Mouse (Mus musculus) liver, postnatal 0 days (tissue): Measurements from ENCODE around the gene Adam33. TPM values are rescaled to one million over a fixed set of nuclear protein-coding genes. Genes with fewer than 3 reads are reported as not detected.

ENCODE experiments used
- ATAC-seq: fragments of 200-750 bp; cut with Nextera tagmentation; 2 replicates; pipeline ENCODE4 v1.8.0; 2017; ENCODE audit warnings: mild to moderate bottlenecking, moderate library complexity
- DNase-seq: peaks from one replicate; pipeline ENCODE4 v3.0.0-alpha.2; 2016
- H3K27ac ChIP-seq: fragments of 300-500 bp; sonication (generic); 2 replicates; pipeline ENCODE4 v1.5.1; 2014; ENCODE audit warnings: antibody characterized with exemption, moderate library complexity, mild to moderate bottlenecking, low read depth
- H3K27me3 ChIP-seq: fragments of 300-500 bp; sonication (generic); 2 replicates; pipeline ENCODE4 v1.6.1; 2014; ENCODE audit warnings: low read length, control low read depth, mixed read lengths; ENCODE audit not compliant: insufficient read depth
- H3K36me3 ChIP-seq: fragments of 300-500 bp; sonication (generic); replicated peaks from 2 replicates; pipeline ENCODE4 v1.6.1; 2014; ENCODE audit warnings: mild to moderate bottlenecking, control low read depth, low read length, moderate library complexity, mixed read lengths; ENCODE audit not compliant: insufficient read depth
- H3K4me1 ChIP-seq: fragments of 300-500 bp; sonication (generic); 2 replicates; pipeline ENCODE4 v1.6.1; 2014; ENCODE audit warnings: antibody characterized with exemption, mild to moderate bottlenecking, control low read depth; ENCODE audit not compliant: insufficient read depth
- H3K4me2 ChIP-seq: fragments of 300-500 bp; sonication (generic); 2 replicates; pipeline ENCODE4 v1.6.1; 2014; ENCODE audit warnings: low read depth, mild to moderate bottlenecking, low read length, moderate library complexity, mixed read lengths
- H3K4me3 ChIP-seq: fragments of 300-500 bp; sonication (generic); 2 replicates; pipeline ENCODE4 v1.5.1; 2014; ENCODE audit warnings: low read depth, low read length
- H3K9ac ChIP-seq: fragments of 300-500 bp; sonication (generic); replicated peaks from 2 replicates; pipeline ENCODE4 v1.6.1; 2014; ENCODE audit warnings: mild to moderate bottlenecking, moderate library complexity
- H3K9me3 ChIP-seq: fragments of 300-500 bp; sonication (generic); 2 replicates; pipeline ENCODE4 v1.6.1; 2016; ENCODE audit warnings: mild to moderate bottlenecking, control low read depth, low read length, mixed read lengths
- CTCF ChIP-seq: sonication (generic); IDR thresholded peaks from 2 replicates; pipeline ENCODE4 v1.5.1; 2016; ENCODE audit warnings: antibody characterized with exemption, low read depth
- EP300 ChIP-seq: IDR thresholded peaks from 2 replicates; pipeline ENCODE4 v1.6.1; 2016; ENCODE audit warnings: antibody characterized with exemption, low read depth, mild to moderate bottlenecking
- WGBS: fragments of 180-500 bp; shearing (Covaris S2); extraction: QIAGEN DNeasy Blood & Tissue Kit; methylation state at CpG from one replicate; pipeline ENCODE4 v1.1.7; 2014; ENCODE audit not compliant: insufficient replicate concordance; 5-methylcytosine and 5-hydroxymethylcytosine counted together
- polyA plus RNA-seq: library from polyadenylated mRNA; unstranded; fragments of >200 nt; fragmentation: Nextera tagmentation; extraction: Ambion mirVana; gene quantifications from 2 replicates; pipeline ENCODE4 v1.2.1, GENCODE M21; 2015

Gene Adam33
- polyA plus RNA-seq, 1 experiment from 2014 or later = 1.2 TPM

DNA sequence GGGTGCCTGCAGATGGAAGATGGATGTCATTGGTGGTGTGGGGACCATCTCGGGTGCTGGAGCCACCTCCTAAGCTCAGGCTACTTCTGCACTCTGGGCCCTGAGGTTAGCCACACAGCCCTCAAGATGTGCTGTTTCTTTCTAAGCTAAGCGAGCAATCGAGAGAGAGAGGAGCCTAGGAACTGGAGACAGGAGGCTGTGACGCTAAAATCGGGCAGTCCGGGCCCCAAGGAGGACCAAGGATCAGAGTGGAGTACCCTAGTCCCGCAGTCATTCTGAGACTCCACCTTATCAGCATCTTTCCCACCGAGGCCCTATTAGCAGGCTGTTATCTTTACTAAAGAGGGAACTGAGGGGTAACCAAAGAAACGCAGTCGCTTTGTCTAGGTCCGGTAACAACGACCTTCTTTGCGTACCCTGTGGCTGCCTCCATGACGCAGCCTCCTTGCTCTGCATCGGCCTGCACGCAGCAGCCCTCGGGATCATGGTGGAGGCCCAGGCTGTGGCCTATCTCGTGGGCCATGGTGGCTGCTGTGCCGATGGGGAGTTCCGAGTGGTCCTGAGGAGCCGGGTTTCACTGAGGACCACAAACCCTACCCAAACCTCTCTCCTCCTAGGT lies 8.9 kb downstream of the Adam33 start:
- ATAC-seq (no peak), DNase-seq (no peak)
- H3K27ac ChIP-seq = no peak overlapping the region
- WGBS = 3% methylated on average over 21 of the region's 21 CpGs
- H3K4me1 ChIP-seq = peaks cover 19% of the 10 kb centered on the region
- H3K9ac ChIP-seq = no peak overlapping the region
- peaks cover 47% of the 10 kb centered on the region for H3K27me3 ChIP-seq
- no peaks in the 10 kb centered on the region for H3K9me3 ChIP-seq
- H3K4me3 ChIP-seq = peak overlapping the region; percentile 21
- TF ChIP-seq EP300 (no peak), CTCF (no peak)
- peak overlapping the region; percentile 55 for H3K4me2 ChIP-seq
- no peaks in the 10 kb centered on the region for H3K36me3 ChIP-seq

DNA sequence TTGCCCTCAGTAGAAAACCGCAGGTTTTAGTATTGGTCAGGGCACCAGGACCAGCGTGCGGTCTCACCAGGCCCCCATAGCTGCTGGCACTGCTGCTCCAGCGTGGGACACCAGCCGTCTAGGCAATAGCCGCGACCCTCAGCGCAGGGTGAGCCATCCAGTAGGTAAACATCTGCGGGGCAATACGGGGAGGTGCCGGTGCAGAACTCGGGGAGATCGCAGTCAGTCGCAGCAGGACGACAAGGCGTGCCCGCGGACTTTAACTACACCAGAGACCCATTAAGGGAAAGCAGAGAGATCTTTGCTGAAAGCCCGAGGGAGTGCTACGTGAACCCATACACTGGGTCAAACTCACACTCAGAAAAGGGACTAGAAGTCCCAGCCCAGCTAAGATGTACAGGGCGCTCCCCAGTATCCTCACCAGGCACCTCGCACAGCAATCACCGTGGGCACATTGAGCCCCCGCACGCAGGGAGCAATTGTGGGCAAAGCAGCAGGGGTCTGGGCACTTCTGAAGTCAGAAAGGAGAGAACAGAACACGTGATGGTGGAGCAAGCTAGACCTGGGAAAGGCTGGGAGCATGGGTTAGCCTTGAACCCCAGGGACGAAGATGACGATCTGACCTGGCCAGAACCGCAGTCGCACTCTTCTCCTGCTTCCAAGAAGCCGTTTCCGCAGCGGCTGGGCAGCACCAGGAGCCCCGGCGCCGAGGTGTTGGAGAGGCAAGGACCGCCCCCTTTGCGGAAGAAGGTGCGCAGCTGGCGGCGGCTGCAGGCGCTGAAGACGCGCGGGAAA lies 9.6 kb downstream of the Adam33 start:
- Histone ChIP-seq H3K4me3 (peak overlapping the region; percentile 21), H3K9me3 (no peaks in the 10 kb centered on the region), H3K27me3 (peaks cover 47% of the 10 kb centered on the region), H3K4me1 (peaks cover 19% of the 10 kb centered on the region), H3K27ac (no peak overlapping the region), H3K9ac (no peak overlapping the region), H3K4me2 (peak overlapping the region; percentile 55), H3K36me3 (no peaks in the 10 kb centered on the region)
- 3% methylated on average over 45 of the region's 45 CpGs for whole genome bisulfite sequencing
- DNase-seq = peak; percentile 29
- TF ChIP-seq CTCF (no peak), EP300 (no peak)
- ATAC-seq = no peak

DNA sequence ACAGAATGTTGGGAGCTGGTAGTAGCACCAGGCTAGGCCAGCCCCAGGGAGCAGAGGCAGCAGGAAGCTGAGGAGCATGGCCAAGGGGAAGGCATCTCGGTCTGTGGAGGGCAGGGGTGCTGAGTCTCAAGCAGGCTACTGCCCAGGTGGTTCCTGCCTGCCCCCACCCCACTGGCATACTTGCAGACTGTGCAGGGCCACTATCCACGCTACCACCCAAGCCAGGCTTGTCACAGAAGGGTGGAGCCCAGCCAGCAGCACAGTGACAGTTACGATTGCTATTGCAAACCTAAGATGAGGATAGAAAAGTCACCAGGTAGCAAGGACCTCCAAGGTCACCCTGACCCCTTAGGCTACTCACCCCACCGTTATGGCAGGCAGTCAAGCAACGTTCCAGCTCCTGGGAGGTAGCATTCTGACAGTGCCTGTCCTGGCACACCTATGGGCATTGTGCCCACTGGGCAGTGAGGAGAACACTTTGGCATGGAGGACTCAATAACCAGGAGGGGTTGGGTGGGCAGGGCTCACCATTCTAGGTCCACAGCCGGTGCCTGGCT lies 10.7 kb downstream of the Adam33 start:
- Histone ChIP-seq H3K27me3 (peaks cover 47% of the 10 kb centered on the region), H3K27ac (no peak overlapping the region), H3K4me1 (peaks cover 19% of the 10 kb centered on the region), H3K4me2 (0 out of 2 replicates have a peak overlapping the region, but pooled peaks have one; percentile 18), H3K4me3 (no peak overlapping the region), H3K9ac (no peak overlapping the region), H3K9me3 (no peaks in the 10 kb centered on the region), H3K36me3 (no peaks in the 10 kb centered on the region)
- DNase-seq (peak; percentile 13), ATAC-seq (0 out of 2 replicates have a peak, but pooled peaks have one; percentile 28)
- TF ChIP-seq CTCF (no peak), EP300 (no peak)
- 55% methylated on average over 6 of the region's 6 CpGs for WGBS

DNA sequence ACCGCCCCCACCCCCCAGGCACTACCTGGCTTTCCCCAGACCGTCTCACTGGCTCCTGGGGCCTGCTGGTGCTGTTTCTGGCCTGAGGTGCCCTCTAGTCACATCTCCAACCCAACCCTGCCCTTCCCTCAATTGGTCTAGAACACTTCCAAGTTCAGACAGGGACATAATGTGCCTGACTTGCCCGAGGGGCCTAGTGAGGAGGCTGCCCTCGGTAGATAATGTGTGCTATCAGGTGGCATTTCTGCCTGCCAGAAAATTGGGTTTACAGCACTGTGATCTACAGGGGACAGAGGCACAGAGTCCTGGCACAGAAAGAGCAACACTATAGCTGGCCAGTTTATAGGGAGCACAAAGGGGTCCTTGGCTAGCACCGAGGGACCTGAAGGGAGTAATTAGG lies 11.6 kb downstream of the Adam33 start:
- Histone ChIP-seq H3K36me3 (no peaks in the 10 kb centered on the region), H3K27me3 (peaks cover 47% of the 10 kb centered on the region), H3K4me2 (no peak overlapping the region), H3K9ac (no peak overlapping the region), H3K4me1 (peaks cover 19% of the 10 kb centered on the region), H3K4me3 (no peak overlapping the region), H3K9me3 (no peaks in the 10 kb centered on the region), H3K27ac (no peak overlapping the region)
- peak; percentile 95 for TF ChIP-seq EP300
- TF ChIP-seq CTCF = no peak
- 49% methylated on average over 5 of the region's 5 CpGs for WGBS
- ATAC-seq = peak; percentile 81
- no peak for DNase-seq

DNA sequence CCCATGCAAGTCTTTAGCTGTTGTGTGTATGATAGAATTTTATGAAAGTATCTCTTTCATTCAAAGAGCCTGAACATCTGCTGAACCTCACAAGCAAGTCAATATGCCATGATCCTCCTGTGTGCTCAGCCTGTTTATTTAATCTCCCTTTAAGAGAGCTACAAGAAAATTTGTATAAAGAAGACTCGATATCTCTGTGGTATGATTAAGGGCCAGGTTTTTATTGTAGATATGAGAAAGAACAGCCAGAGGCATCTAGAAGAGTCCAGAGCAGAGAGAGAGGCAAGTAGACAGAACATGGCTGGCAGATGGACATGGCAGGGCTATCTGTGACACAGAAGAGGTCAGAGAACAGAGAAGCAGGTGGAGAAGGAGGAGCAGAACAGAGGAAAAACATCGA lies 17.6 kb downstream of the Adam33 start:
- ATAC-seq (no peak), DNase-seq (no peak)
- no peaks in the 10 kb centered on the region for H3K9me3 ChIP-seq
- H3K4me2 ChIP-seq = no peak overlapping the region
- 58% methylated on average over 2 of the region's 2 CpGs for WGBS
- peaks cover 16% of the 10 kb centered on the region for H3K4me1 ChIP-seq
- H3K27ac ChIP-seq = no peak overlapping the region
- no peak overlapping the region for H3K9ac ChIP-seq
- H3K4me3 ChIP-seq = no peak overlapping the region
- H3K36me3 ChIP-seq = no peaks in the 10 kb centered on the region
- peaks cover 24% of the 10 kb centered on the region for H3K27me3 ChIP-seq
- TF ChIP-seq EP300 (peak; percentile 59; the same call in 1 of the 2 replicates), CTCF (no peak)

DNA sequence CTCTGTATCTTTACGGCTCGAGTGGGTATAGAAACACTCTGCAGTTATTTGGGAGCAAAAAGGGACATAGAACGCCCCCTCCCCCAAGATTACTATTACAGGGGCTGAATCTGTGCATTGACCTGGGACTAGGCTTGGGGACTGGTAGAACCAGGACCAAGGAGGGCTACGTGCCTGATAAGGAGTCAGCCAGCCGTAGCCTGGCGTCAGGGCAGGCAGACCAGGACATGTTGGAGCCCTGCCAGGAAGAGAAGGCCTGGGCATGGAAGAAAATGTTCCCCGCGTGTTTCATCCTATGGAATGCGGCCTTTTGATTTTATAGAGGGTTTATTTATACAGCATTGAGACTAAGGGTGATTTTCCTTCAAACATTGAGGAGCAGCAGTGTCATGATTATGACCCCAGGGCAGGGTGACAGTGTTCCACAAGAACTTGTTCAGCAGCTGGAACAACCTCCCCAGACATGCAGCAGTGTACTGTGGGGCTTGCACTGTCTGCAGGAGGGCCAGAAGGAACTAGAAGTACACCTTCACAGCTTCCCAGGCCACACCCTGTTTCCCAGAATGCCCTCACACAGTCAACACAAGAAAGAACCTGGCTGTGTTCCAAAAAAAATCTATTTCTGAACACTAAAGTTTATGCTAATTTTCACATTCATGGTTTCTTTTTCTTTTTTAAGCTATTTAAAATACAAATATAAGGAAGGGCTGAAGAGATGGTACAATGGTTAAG lies 18.5 kb downstream of the Adam33 start:
- H3K4me3 ChIP-seq = no peak overlapping the region
- no peaks in the 10 kb centered on the region for H3K36me3 ChIP-seq
- no peak for DNase-seq
- H3K27ac ChIP-seq = no peak overlapping the region
- H3K9ac ChIP-seq = no peak overlapping the region
- no peak for ATAC-seq
- TF ChIP-seq CTCF (no peak), EP300 (no peak)
- H3K27me3 ChIP-seq = peaks cover 32% of the 10 kb centered on the region
- WGBS = 70% methylated on average over 9 of the region's 9 CpGs
- no peak overlapping the region for H3K4me2 ChIP-seq
- peaks cover 16% of the 10 kb centered on the region for H3K4me1 ChIP-seq
- no peaks in the 10 kb centered on the region for H3K9me3 ChIP-seq
